Mouse (Mus musculus): ENCODE measurements around the gene Hmgxb4.

GRCm38 (mm10) chr8:74973121-74973869 is 19.9 kb upstream of the Hmgxb4 start:
- TF ChIP-seq CTCF (IDR thresholded peaks at IDR 0.05; ENCODE audit: extremely low read depth, insufficient read length, insufficient replicate concordance, low read depth, low read length), result no peak
- no peak for TF ChIP-seq POLR2A (IDR thresholded peaks at IDR 0.05; ENCODE audit: low read depth, low read length)
